14 mouse cellular contexts compared by ENCODE assay signal in the genomic region with DNA sequence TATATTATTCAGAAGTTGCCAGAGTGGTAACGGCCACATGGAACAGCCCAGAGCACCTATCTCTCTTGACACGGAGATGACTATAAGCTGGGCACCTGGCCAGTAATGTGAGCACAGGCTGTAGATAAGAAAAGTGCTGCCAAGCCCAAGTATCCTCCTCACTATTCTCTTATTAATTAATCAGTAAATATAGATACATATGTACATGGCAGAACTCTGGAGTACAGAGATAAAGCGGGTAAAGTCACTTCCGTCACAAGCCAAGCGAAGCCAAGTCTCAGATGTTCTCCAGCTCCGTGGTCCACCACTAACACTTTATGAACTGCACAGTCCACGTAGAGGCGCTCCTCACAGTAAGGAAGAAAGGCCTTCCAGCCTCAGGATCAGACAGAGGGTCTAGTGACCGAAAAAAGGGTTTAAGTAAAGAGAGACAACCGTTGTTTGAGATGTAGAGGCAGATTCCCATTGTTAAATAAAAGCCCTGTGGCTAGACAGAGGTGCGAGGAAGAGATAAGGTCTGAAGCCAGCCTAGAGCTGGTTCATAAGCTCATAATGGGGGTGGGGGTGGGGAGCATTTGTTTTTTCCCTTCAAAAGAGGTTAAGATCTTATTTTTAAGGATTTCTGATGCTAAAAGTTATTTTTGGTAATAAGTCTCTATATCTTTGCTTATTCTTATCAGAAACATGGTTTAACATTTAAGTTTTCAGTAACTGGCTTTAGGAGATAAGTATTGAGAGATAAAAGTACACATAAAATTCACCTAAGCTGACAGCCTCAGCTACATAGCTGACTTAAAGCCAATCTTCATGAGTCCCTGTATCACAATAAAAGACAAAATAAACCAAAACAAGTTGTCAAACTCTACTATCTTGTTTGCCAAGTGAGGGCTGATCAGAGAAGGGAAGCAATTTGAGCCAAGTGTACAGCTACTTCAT.
DNase-seq lines count a peak whose midpoint lies in the region; ATAC-seq and TF ChIP-seq lines count a peak whose summit lies in the region.
"Had no signal": no experiment of that assay in that cellular context is flagged by ENCODE, and none has a peak within 500 bp of the region (broad histone marks: within the 10 kb centered on the region; RNA-seq: fewer than 3 reads in every experiment).

No protein-coding gene starts in this region.

- TF ChIP-seq RAD21 in MEL (IDR thresholded peaks at IDR 0.05; ENCODE audit: low read depth, low read length): peak; percentile 20

- TF ChIP-seq CTCF in MEL (IDR thresholded peaks at IDR 0.05 in 2 of 3, conservative IDR thresholded peaks at IDR 0.05 in 1 of 3; ENCODE audit: control insufficient read depth in 1 of 3, insufficient read depth in 1 of 3, low read depth in 2 of 3, low read length in 3 of 3, poor library complexity in 1 of 3, severe bottlenecking in 1 of 3): peak in 1 of 3 experiments; percentile 24; a peak in 1 of 6 replicates

- H3K4me3 ChIP-seq in MEL (ENCODE audit: control insufficient read depth in 1 of 2, insufficient read depth in 1 of 2, low read depth in 2 of 2, low read length in 2 of 2): no peak overlapping the region
- no peak overlapping the region; the same call in 1 of the 2 replicates for H3K4me3 ChIP-seq in heart, embryonic 16.5 days (ENCODE audit: low read length)
- H3K4me3 ChIP-seq: embryonic facial prominence, embryonic 15.5 days; neural tube, embryonic 12.5 days had no signal

- TF ChIP-seq POLR2A in MEL (IDR thresholded peaks at IDR 0.05; ENCODE audit: control insufficient read depth in 1 of 2, insufficient read depth in 1 of 2, low read depth in 1 of 2, low read length in 2 of 2, poor library complexity in 1 of 2): no peak

- WGBS in heart, embryonic 16.5 days: 31% methylated on average over 11 of the region's 11 CpGs

- no peaks in the 10 kb centered on the region for H3K9me3 ChIP-seq in MEL (replicated peaks; ENCODE audit: insufficient read depth, low read length)
- no peaks in the 10 kb centered on the region for H3K9me3 ChIP-seq in heart, embryonic 16.5 days (replicated peaks; ENCODE audit: control insufficient read depth, low read length)
- H3K9me3 ChIP-seq: embryonic facial prominence, embryonic 15.5 days; neural tube, embryonic 12.5 days had no signal

- peak; percentile 85 to 88 for TF ChIP-seq EP300 in MEL (IDR thresholded peaks at IDR 0.05; ENCODE audit: low read depth in 1 of 2, low read length in 2 of 2)

- peak; percentile 19 to 25 for DNase-seq in cerebellum, postnatal 10 days
- no peak for DNase-seq in cerebellum, adult 9-11 months
- peak; percentile 84 for DNase-seq in MEL (ENCODE audit: low read depth, low spot score)
- no peak for DNase-seq in kidney, postnatal 10 days
- no peak for DNase-seq in cerebellum, adult 11-12 months
- DNase-seq: cerebellum, adult 11 months; gastrocnemius, postnatal 36 days had no signal

- H3K4me2 ChIP-seq in heart, embryonic 16.5 days (ENCODE audit: low read depth, low read length): peak overlapping the region; percentile 32
- H3K4me2 ChIP-seq: embryonic facial prominence, embryonic 15.5 days had no signal

- ATAC-seq in heart, embryonic 16.5 days (replicated peaks; ENCODE audit: extremely low read depth, insufficient read depth, low FRiP score): peak; percentile 54; the same call in 1 of the 2 replicates
- ATAC-seq in megakaryocyte progenitor cell, adult 5-6 weeks (replicated peaks; ENCODE audit: poor library complexity): peak; percentile 78
- ATAC-seq in frontal cortex, adult (ENCODE audit: low TSS enrichment): no peak
- ATAC-seq: Patski had no signal

- no peaks in the 10 kb centered on the region for H3K79me2 ChIP-seq in MEL (ENCODE audit: control insufficient read depth, insufficient read depth, low read length, poor library complexity)

- no peaks in the 10 kb centered on the region for H3K27me3 ChIP-seq in MEL (ENCODE audit: control insufficient read depth in 1 of 2, insufficient read depth in 2 of 2, low read length in 2 of 2)
- H3K27me3 ChIP-seq in heart, embryonic 16.5 days (ENCODE audit: control insufficient read depth, insufficient read depth, low read length): no peaks in the 10 kb centered on the region
- H3K27me3 ChIP-seq: embryonic facial prominence, embryonic 15.5 days; neural tube, embryonic 12.5 days; Patski had no signal

- H3K9ac ChIP-seq in MEL (ENCODE audit: control insufficient read depth, low read depth, low read length, poor library complexity, severe bottlenecking): no peak overlapping the region
- H3K9ac ChIP-seq in heart, embryonic 16.5 days (ENCODE audit: low read length): no peak overlapping the region
- H3K9ac ChIP-seq: embryonic facial prominence, embryonic 15.5 days; neural tube, embryonic 12.5 days had no signal

- H3K27ac ChIP-seq in MEL (ENCODE audit: control insufficient read depth, low read depth, low read length): peak overlapping the region; percentile 80
- H3K27ac ChIP-seq in heart, embryonic 16.5 days (ENCODE audit: low read length): peak overlapping the region; percentile 70
- H3K27ac ChIP-seq: embryonic facial prominence, embryonic 15.5 days; macrophage; neural tube, embryonic 12.5 days had no signal

- peaks cover 7 to 21% of the 10 kb centered on the region in 2 experiments for H3K4me1 ChIP-seq in MEL (ENCODE audit: control insufficient read depth in 1 of 2, insufficient read depth in 2 of 2, low read length in 2 of 2)
- peaks cover 33% of the 10 kb centered on the region for H3K4me1 ChIP-seq in heart, embryonic 16.5 days (ENCODE audit: control insufficient read depth, insufficient read depth, low read length)

- H3K36me3 ChIP-seq in MEL (ENCODE audit: control insufficient read depth in 1 of 2, insufficient read depth in 2 of 2, low read length in 2 of 2): peaks cover 0 to 16% of the 10 kb centered on the region in 2 experiments; a peak in 2 of 4 replicates
- H3K36me3 ChIP-seq in heart, embryonic 16.5 days (ENCODE audit: control insufficient read depth, insufficient read depth): no peaks in the 10 kb centered on the region
- H3K36me3 ChIP-seq: embryonic facial prominence, embryonic 15.5 days; neural tube, embryonic 12.5 days had no signal

TF ChIP-seq in MEL, 35 proteins besides CTCF, POLR2A, EP300 and RAD21:
- TF ChIP-seq MAZ (IDR thresholded peaks at IDR 0.05; ENCODE audit: low read depth, low read length) (no peak), POLR2AphosphoS5 (IDR thresholded peaks at IDR 0.05; ENCODE audit: borderline replicate concordance, low read depth, low read length) (no peak), GATA1 (IDR thresholded peaks at IDR 0.05; ENCODE audit: low read depth, low read length) (peak; percentile 90), MAX (IDR thresholded peaks at IDR 0.05; ENCODE audit: low read length) (no peak), SIN3A (IDR thresholded peaks at IDR 0.05; ENCODE audit: low read length) (peak; percentile 37; the same call in 1 of the 2 replicates), RCOR1 (IDR thresholded peaks at IDR 0.05; ENCODE audit: low read depth, low read length) (peak; percentile 52; the same call in 1 of the 2 replicates), ETS1 (IDR thresholded peaks at IDR 0.05; ENCODE audit: low read depth, low read length) (peak; percentile 81), MYC (IDR thresholded peaks at IDR 0.05; ENCODE audit: low read depth, low read length) (peak; percentile 64; the same call in 1 of the 2 replicates), MYB (IDR thresholded peaks at IDR 0.05; ENCODE audit: low read depth, low read length) (0 out of 2 replicates have a peak, but pooled peaks have one; percentile 32), E2F4 (IDR thresholded peaks at IDR 0.05; ENCODE audit: borderline replicate concordance, low read depth, low read length) (no peak), TAL1 (IDR thresholded peaks at IDR 0.05; ENCODE audit: low read length) (peak; percentile 86), TCF12 (IDR thresholded peaks at IDR 0.05; ENCODE audit: low read depth, low read length) (peak; percentile 92), SMC3 (IDR thresholded peaks at IDR 0.05; ENCODE audit: low read depth, low read length) (peak; percentile 32; the same call in 1 of the 2 replicates), BHLHE40 (IDR thresholded peaks at IDR 0.05; ENCODE audit: borderline replicate concordance, low read depth, low read length) (peak; percentile 59; the same call in 1 of the 2 replicates), MEF2A (IDR thresholded peaks at IDR 0.05; ENCODE audit: extremely low read depth, insufficient replicate concordance, low read depth, low read length, poor library complexity, severe bottlenecking) (peak; percentile 37; the same call in 1 of the 2 replicates)

Comparison
In these comparisons a context has a peak if more than half of its experiments do, and no peak if none do; other contexts are left out.
1. DNase-seq: peak in cerebellum, postnatal 10 days (2 of 2) and MEL (single experiment); none in cerebellum, adult 9-11 months (single experiment), kidney, postnatal 10 days (single experiment) and cerebellum, adult 11-12 months (single experiment).